7 mouse cellular contexts compared by ENCODE assay signal in genomic region chr7:101820295-101821030, GRCm38 (mm10). TPM values are rescaled to one million over a fixed set of nuclear protein-coding genes. Genes with fewer than 3 reads are reported as not detected.
DNase-seq lines count a peak whose midpoint lies in the region; ATAC-seq and TF ChIP-seq lines count a peak whose summit lies in the region.

No protein-coding gene starts in this region.

- no peak for TF ChIP-seq POLR2A in testis, adult 2 months (IDR thresholded peaks at IDR 0.05; ENCODE audit: control insufficient read depth, low read depth, low read length)

- H3K36me3 ChIP-seq in testis, adult 2 months (ENCODE audit: control insufficient read depth, insufficient read depth, low read length) = no peaks in the 10 kb centered on the region
- H3K36me3 ChIP-seq in embryonic facial prominence, embryonic 15.5 days = peaks cover 14% of the 10 kb centered on the region
- H3K36me3 ChIP-seq in limb, embryonic 13.5 days = peaks cover 26% of the 10 kb centered on the region
- peaks cover 13% of the 10 kb centered on the region for H3K36me3 ChIP-seq in stomach, embryonic 14.5 days (ENCODE audit: control insufficient read depth, insufficient read depth, low read length)

- WGBS in embryonic facial prominence, embryonic 15.5 days = 3% methylated on average over 35 of the region's 35 CpGs
- WGBS in limb, embryonic 13.5 days = 2% methylated on average over 35 of the region's 35 CpGs
- 4% methylated on average over 35 of the region's 35 CpGs for WGBS in stomach, embryonic 14.5 days

- no peak overlapping the region for H3K9ac ChIP-seq in embryonic facial prominence, embryonic 15.5 days
- H3K9ac ChIP-seq in limb, embryonic 13.5 days = no peak overlapping the region
- H3K9ac ChIP-seq in stomach, embryonic 14.5 days (replicated peaks; ENCODE audit: low read depth, low read length) = no peak overlapping the region; the same call in 1 of the 2 replicates

- no peak for ATAC-seq in embryonic facial prominence, embryonic 15.5 days (ENCODE audit: insufficient number of reproducible peaks, low FRiP score, low TSS enrichment, low read depth)
- ATAC-seq in limb, embryonic 13.5 days (ENCODE audit: low FRiP score, low read depth) = no peak
- ATAC-seq in stomach, embryonic 14.5 days (ENCODE audit: insufficient number of reproducible peaks, insufficient read depth, low FRiP score, low read depth) = no peak

- no peak for DNase-seq in testis, postnatal 14 days (ENCODE audit: low spot score)
- no peak for DNase-seq in Muller cell, postnatal 12 days (ENCODE audit: inconsistent ontology term)
- no peak for DNase-seq in cerebellum, adult 18-20 months

- H3K27ac ChIP-seq in testis, adult 2 months (ENCODE audit: control insufficient read depth, insufficient read depth, low read depth, low read length) = no peak overlapping the region
- H3K27ac ChIP-seq in embryonic facial prominence, embryonic 15.5 days (replicated peaks) = no peak overlapping the region
- no peak overlapping the region for H3K27ac ChIP-seq in limb, embryonic 13.5 days
- no peak overlapping the region for H3K27ac ChIP-seq in stomach, embryonic 14.5 days (ENCODE audit: low read length)

- H3K4me2 ChIP-seq in embryonic facial prominence, embryonic 15.5 days (replicated peaks) = peak overlapping the region; percentile 94
- peak overlapping the region; percentile 89 for H3K4me2 ChIP-seq in limb, embryonic 13.5 days (replicated peaks)
- H3K4me2 ChIP-seq in stomach, embryonic 14.5 days (replicated peaks; ENCODE audit: low read depth, low read length) = peak overlapping the region; percentile 91

- no peak for TF ChIP-seq CTCF in testis, adult 2 months (IDR thresholded peaks at IDR 0.05; ENCODE audit: control insufficient read depth, insufficient read depth, insufficient replicate concordance, low read depth, low read length)

- no peaks in the 10 kb centered on the region for H3K9me3 ChIP-seq in embryonic facial prominence, embryonic 15.5 days (replicated peaks)
- H3K9me3 ChIP-seq in limb, embryonic 13.5 days = no peaks in the 10 kb centered on the region
- H3K9me3 ChIP-seq in stomach, embryonic 14.5 days (ENCODE audit: control insufficient read depth, low read depth, low read length) = no peaks in the 10 kb centered on the region

- H3K4me1 ChIP-seq in testis, adult 2 months (ENCODE audit: control insufficient read depth, insufficient read depth, low read length) = peaks cover 40% of the 10 kb centered on the region
- H3K4me1 ChIP-seq in embryonic facial prominence, embryonic 15.5 days = peaks cover 30% of the 10 kb centered on the region
- H3K4me1 ChIP-seq in limb, embryonic 13.5 days = peaks cover 37% of the 10 kb centered on the region
- H3K4me1 ChIP-seq in stomach, embryonic 14.5 days (ENCODE audit: control insufficient read depth, insufficient read depth, low read length) = peaks cover 11% of the 10 kb centered on the region; the same call in 1 of the 2 replicates

- H3K27me3 ChIP-seq in testis, adult 2 months (ENCODE audit: control insufficient read depth, insufficient read depth, low read length) = peaks cover 6% of the 10 kb centered on the region
- H3K27me3 ChIP-seq in embryonic facial prominence, embryonic 15.5 days = peaks cover 78% of the 10 kb centered on the region
- peaks cover 84% of the 10 kb centered on the region for H3K27me3 ChIP-seq in limb, embryonic 13.5 days
- peaks cover 47% of the 10 kb centered on the region for H3K27me3 ChIP-seq in stomach, embryonic 14.5 days (ENCODE audit: control insufficient read depth, insufficient read depth, low read length)

- peak overlapping the region; percentile 10 for H3K4me3 ChIP-seq in testis, adult 2 months (ENCODE audit: control insufficient read depth, low read depth, low read length)
- peak overlapping the region; percentile 46 for H3K4me3 ChIP-seq in embryonic facial prominence, embryonic 15.5 days (replicated peaks)
- H3K4me3 ChIP-seq in limb, embryonic 13.5 days = peak overlapping the region; percentile 46
- peak overlapping the region; percentile 21 for H3K4me3 ChIP-seq in stomach, embryonic 14.5 days (ENCODE audit: low read depth, low read length)

RNA-seq across cellular contexts. Expression of gene Phox2a, which starts 2.4 kb away (rescaled TPM):
- polyA plus RNA-seq in testis, adult 2 months (2012; rRNA removed) = 0.14 and 0.16 TPM in 2 replicates
- polyA plus RNA-seq in embryonic facial prominence, embryonic 15.5 days (2015; fragmentation: Nextera tagmentation; extraction: Ambion mirVana) = 0.34 and 0.45 TPM in 2 replicates
- 0.15 TPM in 1 of 2 replicates, not detected in the other for polyA plus RNA-seq in limb, embryonic 13.5 days (2015; fragmentation: Nextera tagmentation; extraction: Ambion mirVana)
- 9.9 and 11.9 TPM in 2 replicates for polyA plus RNA-seq in stomach, embryonic 14.5 days (2014; fragmentation: Nextera tagmentation; extraction: Ambion mirVana)

RNA-seq across cellular contexts. Expression of gene Inppl1, which starts 17.6 kb away (rescaled TPM):
- polyA plus RNA-seq in testis, adult 2 months (2012; rRNA removed) = 27.7 and 37.2 TPM in 2 replicates
- polyA plus RNA-seq in embryonic facial prominence, embryonic 15.5 days (2015; fragmentation: Nextera tagmentation; extraction: Ambion mirVana) = 48.0 and 57.4 TPM in 2 replicates
- 60.0 and 70.3 TPM in 2 replicates for polyA plus RNA-seq in limb, embryonic 13.5 days (2015; fragmentation: Nextera tagmentation; extraction: Ambion mirVana)
- polyA plus RNA-seq in stomach, embryonic 14.5 days (2014; fragmentation: Nextera tagmentation; extraction: Ambion mirVana) = 20.5 and 21.6 TPM in 2 replicates

RNA-seq across cellular contexts. Expression of gene Folr2, which starts 36.5 kb away (rescaled TPM):
- polyA plus RNA-seq in testis, adult 2 months (2012; rRNA removed) = 2.7 and 3.7 TPM in 2 replicates
- polyA plus RNA-seq in embryonic facial prominence, embryonic 15.5 days (2015; fragmentation: Nextera tagmentation; extraction: Ambion mirVana) = 3.5 and 4.2 TPM in 2 replicates
- 0.51 and 1.4 TPM in 2 replicates for polyA plus RNA-seq in limb, embryonic 13.5 days (2015; fragmentation: Nextera tagmentation; extraction: Ambion mirVana)
- polyA plus RNA-seq in stomach, embryonic 14.5 days (2014; fragmentation: Nextera tagmentation; extraction: Ambion mirVana) = 1.6 and 3.4 TPM in 2 replicates

RNA-seq across cellular contexts. Expression of gene Anapc15, which starts 43.1 kb away (rescaled TPM):
- polyA plus RNA-seq in testis, adult 2 months (2012; rRNA removed) = 82.5 and 83.4 TPM in 2 replicates
- polyA plus RNA-seq in embryonic facial prominence, embryonic 15.5 days (2015; fragmentation: Nextera tagmentation; extraction: Ambion mirVana) = 56.6 and 61.0 TPM in 2 replicates
- 70.6 and 71.6 TPM in 2 replicates for polyA plus RNA-seq in limb, embryonic 13.5 days (2015; fragmentation: Nextera tagmentation; extraction: Ambion mirVana)
- polyA plus RNA-seq in stomach, embryonic 14.5 days (2014; fragmentation: Nextera tagmentation; extraction: Ambion mirVana) = 72.0 and 74.3 TPM in 2 replicates

RNA-seq across cellular contexts. Expression of gene Folr1, which starts 50.1 kb away (rescaled TPM):
- polyA plus RNA-seq in testis, adult 2 months (2012; rRNA removed) = 25.5 and 28.5 TPM in 2 replicates
- 0.35 and 0.81 TPM in 2 replicates for polyA plus RNA-seq in embryonic facial prominence, embryonic 15.5 days (2015; fragmentation: Nextera tagmentation; extraction: Ambion mirVana)
- polyA plus RNA-seq in limb, embryonic 13.5 days (2015; fragmentation: Nextera tagmentation; extraction: Ambion mirVana) = 0.52 and 0.64 TPM in 2 replicates
- 1.1 and 1.9 TPM in 2 replicates for polyA plus RNA-seq in stomach, embryonic 14.5 days (2014; fragmentation: Nextera tagmentation; extraction: Ambion mirVana)
